21 mouse cellular contexts compared by ENCODE assay signal in the genomic region with DNA sequence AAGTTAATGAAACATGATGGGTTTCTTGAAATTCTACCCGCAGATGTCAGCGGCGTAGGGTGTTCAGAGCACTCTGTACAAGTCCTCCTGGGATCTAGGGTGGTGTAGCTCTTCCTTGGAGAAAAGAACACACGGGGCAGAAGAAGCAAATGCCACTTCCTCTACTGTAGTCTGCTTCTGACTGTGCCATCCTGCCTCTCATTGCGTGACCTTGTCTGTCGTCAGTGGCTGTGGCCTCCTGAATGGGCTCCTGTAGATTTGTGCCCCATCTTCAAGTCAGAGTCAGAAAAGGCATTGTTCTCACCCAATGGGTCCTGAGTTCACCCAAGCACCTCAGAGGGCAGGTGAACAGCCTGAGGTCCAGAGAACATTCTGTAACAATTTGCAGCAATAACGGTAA. TPM values are rescaled to one million over a fixed set of nuclear protein-coding genes. Genes with fewer than 3 reads are reported as not detected.
DNase-seq lines count a peak whose midpoint lies in the region; ATAC-seq and TF ChIP-seq lines count a peak whose summit lies in the region.
"Had no signal": no experiment of that assay in that cellular context is flagged by ENCODE, and none has a peak within 500 bp of the region (broad histone marks: within the 10 kb centered on the region; RNA-seq: fewer than 3 reads in every experiment).

No protein-coding gene starts in this region.

- H3K9me3 ChIP-seq in liver, postnatal 0 days (ENCODE audit: low read length): no peaks in the 10 kb centered on the region
- H3K9me3 ChIP-seq: embryonic facial prominence, embryonic 12.5 days; forebrain, embryonic 15.5 days; heart, embryonic 12.5 days; hindbrain, embryonic 10.5 days had no signal

- no peak for TF ChIP-seq EP300 in liver, postnatal 0 days (IDR thresholded peaks at IDR 0.05; ENCODE audit: low read depth)

- no peak for TF ChIP-seq CTCF in liver, postnatal 0 days (IDR thresholded peaks at IDR 0.05; ENCODE audit: low read depth)

- no peak overlapping the region for H3K9ac ChIP-seq in liver, postnatal 0 days (replicated peaks)
- H3K9ac ChIP-seq: embryonic facial prominence, embryonic 12.5 days; forebrain, embryonic 15.5 days; heart, embryonic 12.5 days; hindbrain, embryonic 14.5 days had no signal

- H3K27me3 ChIP-seq in liver, postnatal 0 days (ENCODE audit: insufficient read depth, low read length): no peaks in the 10 kb centered on the region
- H3K27me3 ChIP-seq: embryonic facial prominence, embryonic 12.5 days; forebrain, embryonic 15.5 days; heart, embryonic 12.5 days had no signal

- H3K4me2 ChIP-seq in liver, postnatal 0 days (ENCODE audit: low read depth, low read length): no peak overlapping the region
- H3K4me2 ChIP-seq: embryonic facial prominence, embryonic 12.5 days; forebrain, embryonic 15.5 days; heart, embryonic 12.5 days; hindbrain, embryonic 14.5 days had no signal

- H3K4me1 ChIP-seq in liver, postnatal 0 days (ENCODE audit: insufficient read depth): peaks cover 12% of the 10 kb centered on the region

- H3K4me3 ChIP-seq in liver, postnatal 0 days (ENCODE audit: low read depth, low read length): no peak overlapping the region
- H3K4me3 ChIP-seq: embryonic facial prominence, embryonic 12.5 days; forebrain, embryonic 15.5 days; heart, adult 2 months; heart, embryonic 12.5 days; hindbrain, embryonic 10.5 days had no signal

- ATAC-seq in liver, postnatal 0 days: peak; percentile 18; the same call in 1 of the 2 replicates
- ATAC-seq in common myeloid progenitor, adult 5-6 weeks (replicated peaks; ENCODE audit: low read depth, poor library complexity, severe bottlenecking): 0 out of 2 replicates have a peak, but pooled peaks have one; percentile 24
- peak; percentile 57 for ATAC-seq in megakaryocyte progenitor cell, adult 5-6 weeks (replicated peaks; ENCODE audit: poor library complexity)
- no peak for ATAC-seq in monocyte, adult 5-6 weeks (replicated peaks; ENCODE audit: insufficient number of reproducible peaks, low FRiP score, low TSS enrichment, poor library complexity, severe bottlenecking)
- ATAC-seq: CD4-positive, CD25-positive, alpha-beta regulatory T cell, adult 4 months; forebrain, embryonic 15.5 days had no signal

- peak; percentile 19 for DNase-seq in liver, postnatal 0 days
- no peak for DNase-seq in liver
- no peak for DNase-seq in Muller cell, postnatal 12 days (ENCODE audit: inconsistent ontology term)
- DNase-seq in MN1 (ENCODE audit: low spot score): no peak
- DNase-seq: adrenal gland, adult 2 months; adrenal gland, postnatal 25 days; B cell, adult 2 months; cerebellum, adult 2 months; cerebellum, postnatal 10 days; embryo, embryonic 11 days; gastrocnemius, postnatal 36 days; heart, adult 2 months had no signal

- H3K27ac ChIP-seq in liver, postnatal 0 days (ENCODE audit: low read depth): peak overlapping the region; percentile 9; the same call in 1 of the 2 replicates
- H3K27ac ChIP-seq: embryonic facial prominence, embryonic 12.5 days; forebrain, embryonic 15.5 days; heart, adult 2 months; hindbrain, embryonic 10.5 days; hindbrain, embryonic 14.5 days had no signal

- WGBS in liver, postnatal 0 days (ENCODE audit: insufficient replicate concordance): 73% methylated on average over 7 of the region's 7 CpGs

- no peaks in the 10 kb centered on the region for H3K36me3 ChIP-seq in liver, postnatal 0 days (replicated peaks; ENCODE audit: insufficient read depth, low read length)
- H3K36me3 ChIP-seq: embryonic facial prominence, embryonic 12.5 days; forebrain, embryonic 15.5 days; heart, embryonic 12.5 days; hindbrain, embryonic 10.5 days had no signal

RNA-seq across cellular contexts. Expression of a gene that starts 30.5 kb away (rescaled TPM):
- 9.4 and 9.6 TPM in 2 replicates for polyA plus RNA-seq in liver, postnatal 0 days (2015; fragmentation: Nextera tagmentation; extraction: Ambion mirVana)
- 2.5 TPM in 1 of 2 replicates, not detected in the other for total RNA-seq in common myeloid progenitor, adult 5-6 weeks (2017)
- 0.12 and 0.68 TPM in 2 replicates for total RNA-seq in megakaryocyte progenitor cell, adult 5-6 weeks (2015)
- 0.47 and 0.54 TPM in 2 replicates for total RNA-seq in megakaryocyte progenitor cell, adult 5-6 weeks (2017)
- total RNA-seq in monocyte, adult 5-6 weeks (2017): 0.57 to 0.78 TPM in 2 of 3 replicates, not detected in the other
